Mouse (Mus musculus) urinary bladder, adult 18-20 months (tissue): ENCODE data around the gene 2010005H15Rik.
"Not testable (repeated sequence)": the region's sequence is repeated elsewhere in the genome, so short reads cannot be mapped to it uniquely, and the experiment has no call there.

ENCODE experiments used
- DNase-seq, 2 experiments: peaks; one replicate each; pipeline ENCODE4 v3.0.0; 2022; ENCODE audit warnings: low spot score in 2 of 2, mixed read lengths in 2 of 2

The 2010005H15Rik gene

DNA sequence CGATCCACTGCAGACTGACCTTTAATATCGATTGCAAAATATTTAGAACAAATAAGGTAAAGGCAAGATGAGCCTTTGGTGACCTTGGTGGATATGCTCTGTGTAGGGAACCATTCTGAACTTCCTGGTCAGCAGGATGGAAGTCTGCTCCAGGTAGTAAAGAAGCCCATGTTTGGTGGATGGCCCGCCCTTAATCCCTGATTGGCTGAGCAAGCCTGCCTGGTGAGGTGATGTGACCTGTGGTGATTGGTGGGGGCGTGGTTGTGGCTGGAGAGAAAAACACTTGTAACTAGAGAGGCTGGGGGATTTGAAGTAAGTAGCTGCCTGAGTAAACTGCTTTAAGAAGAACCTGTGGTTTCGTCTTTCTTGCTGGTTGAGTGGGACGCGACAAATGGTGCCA, at the start of gene 2010005H15Rik:
2010005H15Rik (plus strand) TSS at position 301 of the 400 bp plus-strand sequence.
- not testable (repeated sequence) for DNase-seq

DNA sequence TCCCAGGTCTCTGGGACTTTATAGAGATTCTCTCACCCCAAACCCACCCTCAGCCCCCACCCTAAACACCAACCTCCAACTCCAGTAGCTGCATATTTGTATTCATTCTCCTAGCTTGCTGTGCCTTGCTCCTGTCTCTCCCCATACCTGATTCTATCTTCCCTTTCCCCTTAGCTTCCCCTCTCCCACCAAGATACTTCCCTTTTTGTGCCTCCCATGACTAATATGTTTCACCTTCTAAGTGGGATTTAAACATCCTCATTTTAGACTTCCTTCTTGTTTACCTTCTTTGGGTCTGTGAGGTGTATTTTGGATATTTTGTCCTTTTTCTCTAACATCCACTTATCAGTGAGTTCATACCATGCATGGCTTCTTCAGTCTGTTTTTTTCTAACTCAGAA, 45.2 kb upstream of the 2010005H15Rik start:
- no peak for DNase-seq

DNA sequence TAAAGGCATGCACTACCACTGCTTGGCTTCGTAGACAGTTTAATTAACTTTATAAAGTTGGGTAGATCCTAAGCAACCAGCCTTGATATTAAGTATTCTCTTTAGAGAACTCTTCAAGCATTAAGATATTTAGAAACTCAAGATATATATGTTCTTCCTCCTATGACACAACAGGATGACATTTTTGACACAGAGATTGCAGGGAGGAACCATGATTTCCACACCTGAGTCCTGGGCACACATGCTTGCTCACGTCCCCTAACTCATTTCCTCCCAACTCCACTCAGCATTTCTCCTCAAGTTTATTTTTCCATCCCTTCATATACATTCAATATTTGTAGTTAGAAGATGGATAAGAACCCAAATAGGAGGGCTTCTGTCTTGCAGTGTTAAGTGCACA, 41.4 kb upstream of the 2010005H15Rik start:
- no peak for DNase-seq

DNA sequence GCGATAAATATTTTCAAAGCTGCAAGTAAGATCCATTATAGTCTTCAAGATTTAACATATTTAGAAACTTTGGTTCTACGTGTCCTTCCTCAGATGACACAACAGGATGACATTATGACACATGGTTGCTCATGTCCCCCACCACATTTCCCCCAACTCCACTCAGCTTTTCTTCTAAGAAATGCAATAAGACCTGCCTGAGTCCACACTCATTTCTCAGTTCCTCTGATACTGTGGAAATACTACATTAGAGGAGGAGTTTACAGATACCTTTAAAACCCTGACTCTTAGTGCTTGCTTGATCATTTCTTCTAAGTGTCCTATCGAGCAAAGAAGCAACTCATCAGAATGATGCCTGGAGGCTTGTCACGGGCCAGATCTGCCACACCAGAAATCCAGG, 37.4 kb upstream of the 2010005H15Rik start, which contains the start of gene Gm5483:
Gm5483 (plus strand) TSS at position 301 of the 400 bp plus-strand sequence.
- DNase-seq, result not testable (repeated sequence)

DNA sequence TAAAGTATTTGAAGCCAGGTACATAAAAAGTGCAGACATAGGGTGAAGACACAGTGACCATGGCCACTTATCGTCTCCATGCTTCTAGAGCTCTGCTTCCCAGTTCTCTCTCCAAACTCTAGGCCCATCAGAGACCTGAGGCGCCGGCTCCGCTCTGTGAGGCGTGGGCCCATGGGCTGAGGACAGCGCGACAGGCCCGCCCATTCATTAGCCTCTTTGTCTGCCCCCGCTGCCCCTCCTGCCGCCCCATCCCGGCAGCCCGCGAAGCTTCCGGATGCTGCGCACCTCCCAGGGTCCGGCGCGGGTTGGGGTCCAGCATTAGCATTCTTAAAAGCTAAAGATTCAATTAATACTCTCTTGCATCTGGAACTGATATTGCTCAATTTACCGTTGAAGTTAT, 22.0 kb upstream of the 2010005H15Rik start:
- no peak for DNase-seq

DNA sequence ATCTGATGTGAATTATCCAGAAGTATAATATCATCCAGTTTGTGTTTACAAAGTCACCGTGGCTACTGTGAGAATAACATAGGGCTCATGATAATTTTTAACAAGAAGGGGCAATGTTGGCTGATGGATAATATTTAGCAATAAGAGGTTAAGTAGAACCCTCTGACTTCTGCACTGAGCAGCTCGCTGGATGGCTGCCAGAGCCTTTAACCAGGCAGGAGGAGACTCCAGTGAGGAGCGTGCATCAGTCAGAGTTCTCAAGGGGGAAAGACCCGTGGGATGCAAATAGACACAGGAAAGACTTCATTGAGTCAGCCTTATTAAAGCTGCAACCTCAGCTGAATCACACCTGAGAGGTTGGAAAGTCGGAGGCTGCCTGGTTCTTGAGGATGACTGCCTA, 17.4 kb upstream of the 2010005H15Rik start:
- DNase-seq, result no peak

DNA sequence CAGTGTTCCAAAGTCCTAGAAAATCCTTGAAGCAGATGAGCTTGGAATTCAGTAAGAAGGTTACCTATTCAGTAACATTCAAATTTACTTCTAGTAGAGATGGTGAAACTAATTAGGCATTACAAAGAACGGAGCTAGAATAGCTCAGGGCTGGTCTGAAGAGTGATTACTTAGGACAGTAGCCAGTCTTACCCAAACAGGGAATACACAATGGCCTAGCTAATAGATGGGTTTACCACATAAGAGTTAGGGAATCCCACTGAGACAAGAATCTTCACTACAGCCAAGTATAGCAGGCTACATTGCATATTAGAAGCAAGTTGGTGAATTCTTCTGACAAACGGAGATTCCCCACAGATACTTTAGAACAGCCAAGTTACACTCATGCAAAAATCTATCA, 15.6 kb upstream of the 2010005H15Rik start:
- not testable (repeated sequence) for DNase-seq

DNA sequence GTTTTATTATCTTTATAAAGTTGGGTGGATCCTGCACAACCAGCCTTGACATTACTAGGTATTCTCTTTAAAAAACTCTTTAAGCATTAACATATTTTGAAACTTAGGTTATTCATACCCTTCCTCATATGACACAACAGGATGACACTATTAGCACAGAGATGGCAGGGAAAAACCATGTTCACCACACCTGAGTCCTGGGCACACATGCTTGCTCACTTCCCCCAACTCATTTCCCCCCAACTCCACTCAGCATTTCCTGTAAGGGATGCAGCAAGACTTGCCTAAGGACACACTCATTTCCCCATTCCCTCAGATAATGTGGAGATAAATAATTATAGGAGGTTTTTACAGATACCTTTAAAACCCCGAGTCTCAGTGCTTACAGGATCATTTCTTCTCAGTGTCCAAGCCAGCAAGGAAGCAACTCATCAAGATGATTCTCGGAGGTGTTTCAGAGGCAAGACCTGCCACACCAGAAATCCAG, 11.3 kb upstream of the 2010005H15Rik start, which contains the start of gene Gm5416:
Gm5416 (plus strand) TSS at position 437 of the 487 bp plus-strand sequence.
- DNase-seq, result no peak

DNA sequence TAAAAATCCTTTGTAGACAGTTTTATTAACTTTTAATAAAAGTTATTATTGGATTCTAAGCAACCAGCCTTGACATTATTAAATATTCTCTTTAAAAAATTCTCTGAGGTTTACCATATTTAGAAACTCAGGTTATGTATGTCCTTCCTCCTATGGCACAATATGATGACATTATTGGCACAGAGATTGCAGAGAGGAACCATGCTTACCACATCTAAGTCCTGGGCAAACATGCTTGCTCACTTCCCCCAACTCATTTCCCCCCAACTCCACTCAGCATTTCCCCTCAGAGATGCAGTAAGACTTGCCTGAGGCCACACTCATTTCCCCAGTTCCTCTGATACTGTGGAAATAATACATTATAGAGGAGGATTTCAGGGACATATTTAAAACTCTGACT, 39.3 kb downstream of the 2010005H15Rik start:
- DNase-seq, result not testable (repeated sequence)

DNA sequence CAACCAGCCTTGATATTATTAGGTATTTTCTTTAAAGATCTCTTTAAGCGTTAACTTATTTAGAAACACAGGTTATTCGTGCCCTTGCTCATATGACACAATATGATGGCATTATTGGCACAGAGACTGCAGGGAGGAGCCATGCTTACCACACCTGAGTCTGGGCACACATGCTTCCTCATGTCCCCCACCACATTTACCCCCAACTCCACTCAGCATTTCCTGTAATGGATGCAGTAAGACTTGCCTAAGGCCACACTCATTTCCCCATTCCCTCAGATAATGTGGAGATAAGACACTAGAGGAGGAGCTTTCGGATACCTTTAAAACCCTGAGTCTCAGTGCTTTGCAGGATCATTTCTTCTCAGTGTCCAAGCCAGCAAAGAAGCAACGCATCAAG, 55.5 kb downstream of the 2010005H15Rik start, which contains the start of gene Stfa1:
Stfa1 (plus strand) TSS at position 156 of the 400 bp plus-strand sequence.
- not testable (repeated sequence) for DNase-seq

DNA sequence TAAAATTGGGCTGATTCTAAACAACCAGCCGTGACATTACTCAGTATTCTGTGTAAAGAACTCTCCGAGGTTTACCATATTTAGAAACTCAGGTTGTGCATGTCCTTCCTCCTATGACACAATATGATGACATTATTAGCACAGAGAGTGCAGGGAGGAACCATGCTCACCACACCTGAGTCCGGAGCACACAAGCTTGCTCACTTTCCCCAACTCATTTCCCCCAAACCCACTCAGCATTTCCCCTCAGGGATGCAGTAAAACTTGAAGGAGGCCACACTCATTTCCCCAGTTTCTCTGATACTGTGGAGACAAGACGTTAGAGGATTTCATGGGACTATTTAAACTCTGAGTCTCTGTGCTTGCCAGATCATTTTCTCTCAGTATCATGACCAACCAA, 67.9 kb downstream of the 2010005H15Rik start:
- no peak for DNase-seq
